Mouse (Mus musculus): ENCODE measurements around the gene Bahcc1.

Gene Bahcc1

DNA sequence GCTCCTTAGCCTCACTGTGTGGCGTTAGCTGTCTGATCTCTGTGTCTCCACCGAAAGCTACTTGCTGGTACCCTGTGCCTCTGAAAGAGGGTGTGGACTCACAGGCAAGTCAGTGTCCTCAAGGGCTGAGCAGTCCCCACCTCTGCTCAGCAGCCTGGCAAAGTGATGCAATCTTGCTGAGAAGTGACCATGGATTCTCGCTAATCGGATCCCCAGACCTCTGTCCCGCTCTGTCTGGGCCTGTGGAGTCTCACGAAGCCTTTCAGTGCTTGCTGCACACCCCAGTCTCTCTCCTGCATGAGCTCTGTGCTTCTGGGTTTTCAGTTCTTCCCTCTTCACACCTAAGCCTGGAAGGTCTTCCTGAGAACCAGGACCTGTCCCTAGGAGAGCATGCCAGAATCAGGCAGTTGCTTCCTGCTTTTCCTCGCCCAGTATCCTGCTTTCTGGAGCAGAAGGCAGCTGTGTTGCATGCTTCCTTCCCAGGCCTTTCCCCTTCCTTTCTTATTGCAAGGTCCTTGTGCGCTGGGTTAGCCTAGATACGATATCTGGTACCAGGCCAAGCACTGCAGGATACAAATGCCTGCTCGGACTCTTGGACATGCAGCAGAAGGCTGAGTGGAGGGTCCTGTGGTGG is 15.5 kb downstream of the Bahcc1 start:
- DNase-seq = no peak

DNA sequence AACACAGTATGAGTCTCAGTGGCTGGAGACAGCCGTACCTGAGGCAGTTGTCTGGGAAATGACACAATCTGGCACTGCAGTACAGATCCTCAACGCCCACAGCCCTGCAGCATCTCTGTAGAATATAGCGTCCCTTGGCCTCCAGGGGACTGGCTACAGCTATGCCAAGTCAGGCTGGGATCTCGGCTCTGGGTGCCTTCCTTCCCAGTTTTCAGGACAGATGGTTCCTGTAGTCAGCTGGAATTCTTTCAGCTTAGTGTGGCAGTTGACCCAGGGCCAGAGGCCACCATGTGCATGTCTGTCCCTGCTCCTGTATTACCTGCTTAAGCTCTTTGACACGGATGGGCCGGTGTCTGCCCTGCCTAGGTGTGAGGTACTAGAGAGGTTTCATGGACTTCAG is 16.2 kb downstream of the Bahcc1 start:
- DNase-seq = no peak

DNA sequence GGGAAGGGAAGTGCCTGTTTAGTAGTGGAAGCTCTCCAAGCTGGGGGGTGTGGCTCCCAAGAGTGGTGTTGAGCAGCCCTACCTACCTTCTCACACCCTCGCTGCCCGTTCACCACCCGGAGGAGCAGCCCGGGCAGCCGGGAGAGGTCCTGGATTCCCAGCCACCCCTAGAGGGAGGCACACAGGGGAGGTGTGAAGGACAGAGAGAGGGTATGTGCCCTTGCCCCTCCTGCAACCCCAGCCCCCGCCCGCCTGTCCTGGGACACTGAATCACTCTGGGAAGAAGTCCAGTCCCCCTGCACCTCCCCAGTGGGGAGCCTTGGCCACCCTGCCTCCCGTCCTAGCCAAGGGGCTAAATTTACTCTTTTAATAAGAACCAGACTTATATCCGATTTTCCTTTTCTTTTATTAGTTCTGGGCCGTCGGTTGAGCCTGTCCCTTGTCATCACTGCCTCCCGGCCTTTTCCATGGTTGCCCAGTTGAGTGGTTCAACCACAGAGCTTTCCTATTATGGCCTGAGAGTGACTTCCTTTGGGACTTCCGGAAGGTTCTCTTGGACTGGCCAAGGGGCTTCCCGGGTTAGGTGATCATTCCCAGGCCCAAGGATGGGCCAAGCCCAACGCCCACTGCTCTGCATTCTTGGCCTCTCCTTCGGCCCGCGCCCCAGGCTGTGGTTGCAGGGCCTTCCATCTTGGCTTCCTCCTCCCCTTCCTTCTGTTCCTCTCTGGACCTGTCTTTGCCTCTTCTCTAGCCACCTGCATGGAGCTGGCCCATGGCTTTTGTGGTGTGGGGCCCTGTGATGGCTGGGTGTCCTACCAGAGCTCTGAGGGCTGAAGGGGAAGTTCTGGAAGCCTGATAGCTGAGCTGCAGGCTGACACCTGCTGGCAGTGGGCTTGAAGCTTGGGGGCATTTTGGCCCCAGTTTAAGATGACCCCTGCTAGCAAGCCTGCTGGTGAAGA is 18.5 kb downstream of the Bahcc1 start:
- no peak for DNase-seq

DNA sequence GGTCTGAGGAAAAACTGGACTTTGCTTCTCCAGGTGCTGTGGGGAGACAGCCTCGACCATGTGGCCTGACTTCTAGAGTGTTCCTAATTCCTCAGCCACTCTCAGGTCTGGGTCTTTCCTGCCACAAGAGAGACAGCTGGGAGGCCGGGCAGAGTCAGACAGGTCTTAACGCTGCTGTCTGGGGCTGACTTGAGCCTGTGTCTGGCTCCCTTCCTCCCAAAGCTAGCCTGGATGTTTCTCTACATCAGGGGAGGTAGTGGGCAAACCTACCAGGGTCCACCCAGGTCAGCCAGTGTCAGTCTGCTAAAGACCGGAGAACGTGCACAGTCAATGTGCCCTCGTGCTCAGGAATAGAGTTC is 19.2 kb downstream of the Bahcc1 start:
- no peak for DNase-seq

DNA sequence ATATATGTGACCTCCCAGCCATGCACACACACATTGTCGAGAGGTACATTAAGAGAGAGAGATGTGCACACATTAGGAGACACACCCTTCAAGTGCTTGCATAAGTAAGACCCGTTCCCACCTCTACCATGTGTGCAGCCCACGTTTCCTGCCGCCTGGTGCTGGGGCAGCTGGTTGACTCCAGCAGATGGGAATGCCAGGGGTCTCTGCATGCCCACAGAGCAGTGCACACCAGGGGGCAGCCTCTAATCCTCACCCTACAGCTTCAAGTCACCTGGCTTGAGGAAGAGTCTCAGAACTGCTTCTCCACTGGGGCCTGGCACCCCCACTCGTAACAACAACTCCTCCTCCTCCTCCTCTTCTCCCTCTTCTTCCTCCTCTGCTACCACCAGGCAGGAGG is 19.7 kb downstream of the Bahcc1 start:
- no peak for DNase-seq

DNA sequence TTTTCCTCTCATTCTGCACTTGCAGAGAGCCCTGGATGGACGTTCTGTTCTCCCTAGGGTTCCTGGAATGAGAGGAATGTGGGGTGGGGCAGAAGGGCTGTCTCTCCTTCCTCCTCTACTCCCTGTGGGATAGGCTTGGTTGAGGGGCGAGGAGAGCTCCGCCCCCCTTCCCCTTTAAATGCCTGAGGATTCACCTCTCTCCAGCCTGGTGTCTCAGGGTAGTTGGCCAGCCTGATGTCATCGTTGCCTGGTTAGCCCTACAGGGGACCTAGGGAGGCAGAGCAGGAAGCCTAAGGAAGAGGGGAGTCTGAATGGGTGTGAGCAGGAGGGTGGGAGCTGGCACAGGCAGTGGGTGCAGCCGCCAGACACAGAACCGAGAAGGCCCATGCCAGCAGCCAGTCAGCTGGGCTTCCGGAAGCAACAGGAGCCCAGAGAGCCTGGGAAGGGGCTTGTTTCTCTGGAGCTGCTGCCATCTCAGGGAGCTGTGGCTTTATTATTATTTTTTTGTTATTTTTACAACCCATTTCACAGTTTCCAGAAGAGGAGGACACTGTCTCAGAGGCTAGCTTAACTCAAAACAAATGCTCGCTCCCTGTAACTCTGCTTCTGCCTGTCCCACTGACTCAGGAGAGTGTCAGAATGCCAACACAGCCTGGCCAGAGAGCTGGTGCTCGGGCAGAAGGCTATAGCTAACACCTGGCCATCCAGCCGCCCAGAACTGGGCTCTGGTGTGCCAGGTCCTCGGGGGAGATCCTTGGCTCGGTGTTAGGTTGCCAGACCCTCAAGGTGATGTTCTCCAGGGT is 20.3 kb downstream of the Bahcc1 start:
- peak; percentile 63 for DNase-seq

DNA sequence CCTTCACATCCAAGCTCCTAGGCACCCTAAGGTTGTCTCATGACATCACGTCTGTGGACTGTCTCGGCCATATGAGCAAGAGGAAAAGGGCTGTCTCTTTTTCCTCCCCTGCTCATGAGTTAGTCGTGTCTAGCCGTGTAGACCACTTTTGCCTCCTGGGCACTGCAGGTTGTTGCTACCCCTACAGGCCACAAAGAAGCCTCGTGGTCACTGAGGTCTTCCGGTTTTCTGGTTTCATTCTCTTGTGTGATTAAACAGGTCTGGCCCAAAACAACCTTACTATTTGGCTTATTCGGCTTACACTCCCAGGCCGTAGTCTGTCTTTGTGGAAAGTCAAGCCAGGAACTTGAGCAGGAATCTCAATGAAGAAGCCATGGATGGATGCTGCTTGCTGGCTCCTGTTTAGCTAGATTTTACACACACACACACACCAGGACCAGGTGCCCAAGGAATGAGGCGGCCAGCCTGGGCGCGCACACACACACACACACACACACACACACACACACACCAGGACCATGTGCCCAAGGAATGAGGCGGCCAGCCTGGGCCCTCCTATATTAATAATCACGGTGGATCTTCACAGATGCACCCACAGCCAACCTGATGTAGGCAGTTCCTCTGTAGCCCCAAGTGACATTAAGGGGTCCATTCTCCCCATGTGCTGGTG is 21.0 kb downstream of the Bahcc1 start:
- no peak for DNase-seq

DNA sequence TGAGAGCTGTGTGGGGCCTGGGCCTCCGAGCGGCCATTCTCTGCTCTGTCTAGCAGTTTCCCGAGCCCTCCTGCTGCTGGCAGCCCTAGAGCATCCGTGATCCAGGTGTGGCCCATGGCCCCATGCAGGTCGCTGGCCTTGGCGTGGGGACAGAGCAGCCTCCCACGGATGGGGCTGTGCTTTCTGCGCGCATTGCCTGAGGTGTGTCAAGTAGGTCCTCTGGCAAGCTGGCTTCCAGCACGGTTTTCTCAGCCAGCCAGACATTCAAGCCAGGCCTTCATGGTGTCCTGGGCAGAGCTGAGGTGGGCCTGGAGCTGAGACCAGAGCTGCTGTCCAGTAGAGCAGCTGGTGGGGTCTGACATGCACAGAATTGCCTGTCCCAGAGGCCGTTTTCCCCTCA is 21.7 kb downstream of the Bahcc1 start:
- DNase-seq = no peak

DNA sequence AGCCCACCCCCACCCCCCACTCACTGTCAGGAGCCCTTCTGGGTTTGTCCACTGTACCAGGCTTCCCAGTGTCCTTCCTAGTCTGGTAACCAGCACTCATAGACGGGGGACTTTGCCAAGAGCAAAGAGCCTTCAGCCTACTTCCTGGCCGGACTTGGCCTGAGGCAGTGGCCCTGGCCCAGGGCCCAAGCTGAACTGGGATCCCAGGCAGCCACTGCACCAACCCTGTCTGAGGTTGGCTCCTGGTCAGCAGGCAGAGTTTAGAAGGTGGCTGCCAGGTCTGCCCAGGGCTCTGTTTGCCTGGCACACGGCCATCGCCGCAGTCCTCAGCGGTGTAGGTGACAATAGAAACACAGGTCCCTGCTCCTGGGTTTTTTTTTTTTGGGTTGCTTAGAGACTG is 22.3 kb downstream of the Bahcc1 start:
- DNase-seq = peak; percentile 89

DNA sequence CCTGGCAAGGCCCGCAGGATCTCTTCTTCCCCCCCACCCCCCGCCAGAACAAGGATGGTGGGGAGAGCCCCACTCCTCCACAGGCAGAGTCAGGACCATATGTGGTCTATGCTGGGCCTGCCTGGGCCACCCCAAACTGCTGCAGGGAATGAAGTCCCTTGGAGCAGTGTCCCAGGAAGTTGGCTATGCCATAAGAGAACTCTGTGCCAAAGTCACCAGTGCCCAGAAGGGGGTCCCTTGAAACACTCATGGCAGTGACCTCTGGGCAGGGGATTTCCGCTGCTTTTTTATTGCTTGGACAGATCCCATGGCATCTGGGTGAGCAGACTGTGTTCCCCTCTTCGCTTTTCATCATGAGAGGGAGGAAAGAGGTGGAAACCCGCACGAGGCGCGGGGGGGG is 22.8 kb downstream of the Bahcc1 start:
- no peak for DNase-seq

DNA sequence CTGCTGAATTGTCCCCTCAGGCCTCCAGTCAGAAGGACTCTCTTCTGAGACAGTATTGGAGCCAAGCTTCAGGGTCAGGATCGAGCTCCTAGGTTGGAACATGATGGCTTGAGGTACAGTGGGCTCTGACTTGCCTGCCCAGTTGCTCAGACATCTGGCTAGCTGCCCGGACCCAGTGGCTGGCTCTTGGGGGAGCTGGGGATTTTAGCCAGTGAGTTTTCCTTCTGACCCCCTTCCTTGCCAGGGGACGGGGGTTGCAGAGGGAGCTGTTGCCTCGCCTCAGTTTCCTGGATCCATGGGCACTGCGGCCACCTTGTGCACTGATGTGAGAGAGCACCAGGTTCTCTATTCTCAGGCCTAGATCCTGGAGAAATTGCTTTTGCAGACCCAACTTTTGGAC is 23.4 kb downstream of the Bahcc1 start:
- DNase-seq = no peak

DNA sequence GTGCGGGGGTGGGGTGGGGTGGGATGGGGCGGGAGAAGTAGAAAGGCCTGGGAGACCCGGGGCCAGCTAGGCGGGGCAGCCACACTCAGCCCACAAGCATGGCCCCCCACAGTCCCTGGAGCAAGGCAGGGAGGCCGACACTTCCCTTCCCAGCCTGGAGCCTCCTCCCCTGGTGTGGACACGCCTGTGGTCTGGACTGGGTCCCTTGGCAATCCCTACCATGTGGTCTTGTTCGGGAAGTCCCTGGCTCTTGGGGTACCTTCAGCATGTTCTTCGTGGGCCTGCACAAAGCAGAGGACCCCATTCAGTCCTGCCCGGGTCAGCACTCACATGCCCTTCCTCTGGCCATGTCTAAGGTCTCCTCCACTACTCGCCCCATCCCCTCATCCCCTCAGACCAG is 23.8 kb downstream of the Bahcc1 start:
- DNase-seq = no peak

DNA sequence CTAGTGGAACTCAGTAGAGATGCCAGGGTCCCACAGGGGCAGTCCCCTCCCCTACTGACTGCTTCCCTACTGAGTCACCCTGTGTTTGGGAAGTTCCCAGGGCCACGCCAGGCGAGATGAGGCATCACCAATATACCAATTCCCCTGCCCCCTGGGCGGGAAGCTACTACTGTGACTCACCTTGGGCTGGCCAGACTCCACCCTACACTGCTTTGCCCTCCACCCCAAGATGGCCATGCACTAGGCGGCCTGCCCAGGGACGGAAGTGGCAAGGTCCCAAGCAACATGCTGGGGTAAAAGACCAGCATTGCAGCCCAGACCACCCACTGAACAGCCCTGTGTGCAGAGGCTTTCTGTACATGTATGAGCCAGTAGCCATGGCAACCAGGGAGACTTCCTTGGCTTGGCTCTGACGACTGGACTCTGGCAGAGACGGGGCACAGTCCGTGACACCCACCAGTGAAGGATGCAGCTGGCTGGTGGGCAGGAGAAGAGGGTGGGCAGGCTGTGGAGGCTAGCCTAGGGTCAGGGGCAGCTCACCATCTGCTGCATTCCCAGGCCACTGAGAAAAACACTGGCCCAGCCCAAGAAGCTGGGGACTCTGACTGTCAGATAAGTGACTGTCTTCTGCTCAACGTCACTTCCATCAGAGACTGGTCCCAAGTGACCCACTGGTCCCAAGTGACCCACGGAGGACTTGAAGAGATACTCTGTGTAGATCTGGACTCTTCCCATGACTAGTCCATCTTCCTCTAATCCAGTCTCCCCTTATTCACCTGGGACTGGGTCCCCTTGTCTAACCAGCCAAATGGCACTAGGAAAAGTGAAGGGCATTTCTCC is 24.5 kb downstream of the Bahcc1 start:
- DNase-seq = no peak

DNA sequence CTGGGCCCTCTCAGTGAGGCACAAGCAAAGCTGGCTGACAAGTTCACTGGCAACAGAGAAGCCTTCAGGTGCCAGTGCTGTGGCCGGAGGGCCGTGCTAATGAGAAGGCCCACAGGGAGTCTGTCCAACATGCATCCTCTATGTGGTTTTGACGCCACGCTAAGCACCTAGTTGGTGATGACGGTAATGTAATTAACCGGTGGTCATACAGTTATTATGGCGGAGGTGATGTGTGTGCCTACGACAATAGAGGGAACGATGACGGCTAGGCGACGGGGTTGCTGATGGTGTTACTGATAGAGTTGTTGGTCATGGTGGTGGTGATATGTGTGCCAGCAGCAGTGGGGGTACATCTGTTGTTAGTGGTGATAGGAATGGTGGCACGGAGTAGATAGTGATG is 25.2 kb downstream of the Bahcc1 start:
- no peak for DNase-seq

DNA sequence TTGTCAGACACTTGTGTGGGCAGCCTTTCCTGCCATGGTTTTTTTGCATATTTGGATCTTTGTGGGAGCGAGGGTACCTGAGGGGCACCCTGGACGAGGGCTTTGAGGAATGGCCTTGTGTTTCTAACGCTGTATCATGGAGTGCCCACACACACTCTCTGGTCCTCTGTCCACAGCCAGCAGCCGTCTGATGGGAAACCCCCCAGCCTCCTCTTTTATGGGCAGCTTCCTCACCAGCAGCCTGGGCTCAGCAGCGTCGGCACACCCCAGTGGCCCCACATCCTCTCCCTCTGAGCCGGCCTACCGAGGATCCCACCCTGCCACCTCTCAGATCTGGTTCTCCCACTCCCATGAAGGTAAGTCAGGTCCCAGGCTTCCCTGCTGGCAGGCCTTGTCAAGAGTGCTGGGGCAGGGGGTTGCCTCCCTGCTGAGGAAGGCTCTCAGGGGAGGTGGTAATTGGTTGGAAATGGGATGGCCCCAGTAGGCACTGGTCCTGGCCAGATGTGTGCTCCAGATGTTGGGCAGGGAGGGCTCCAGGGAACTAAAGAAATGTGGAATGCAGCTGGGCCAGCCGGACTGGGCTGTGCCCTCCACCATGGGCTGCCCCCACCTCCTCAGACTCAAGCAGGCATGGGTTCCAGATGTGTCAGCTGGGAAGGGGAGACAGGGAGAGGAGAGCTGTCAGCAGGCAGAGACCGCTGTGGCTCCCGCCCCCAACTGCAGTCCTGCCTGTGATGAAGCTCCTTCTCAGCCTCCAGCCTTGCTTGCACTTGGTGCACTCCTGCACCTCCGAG is 26.3 kb downstream of the Bahcc1 start:
- DNase-seq = no peak

DNA sequence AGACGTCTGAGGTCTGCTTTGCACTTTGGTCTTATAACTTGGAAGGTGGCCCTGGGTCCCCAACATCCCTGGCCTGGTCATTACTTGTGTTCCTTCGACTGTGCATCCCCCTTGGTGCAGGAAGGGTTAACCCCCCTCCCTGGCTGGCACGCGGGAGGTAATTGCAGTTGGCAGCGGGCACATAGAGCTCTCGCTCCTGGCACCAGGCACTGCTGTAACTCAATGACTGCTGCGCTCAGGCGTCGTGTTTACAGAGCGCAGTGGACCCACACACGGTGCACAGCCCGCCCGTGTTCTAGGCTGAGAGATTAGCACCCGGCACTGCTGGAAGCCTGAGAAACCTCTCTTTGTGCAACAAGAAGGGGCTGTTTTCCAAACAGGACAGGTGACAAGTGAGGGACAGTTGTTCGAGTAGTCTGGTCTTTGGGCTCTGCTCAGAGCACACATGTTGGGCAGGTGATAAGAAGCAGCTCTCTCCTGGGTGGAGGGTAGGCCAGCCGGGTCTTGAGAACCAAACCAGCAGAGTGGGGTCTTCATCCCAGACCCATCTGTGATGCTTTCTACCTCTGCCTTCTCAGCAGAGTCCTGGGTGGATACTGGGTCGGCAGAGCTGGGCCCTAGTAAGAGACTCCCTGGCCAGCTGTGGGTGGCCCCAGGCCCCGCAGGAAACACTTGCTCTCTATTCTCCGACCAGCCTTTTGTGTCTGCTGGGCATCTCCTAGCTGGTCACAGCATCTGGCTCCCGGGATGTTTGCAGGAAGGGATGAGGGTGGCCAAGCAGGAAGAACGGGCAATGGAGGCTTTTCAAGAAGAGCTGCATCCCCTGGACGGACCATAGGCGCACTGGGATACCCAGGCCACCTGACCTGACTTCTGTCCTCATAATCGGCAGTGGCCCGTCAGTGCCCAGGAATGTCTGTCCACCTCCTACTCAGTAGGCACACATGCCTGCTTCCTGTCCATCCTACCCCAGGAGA is 27.3 kb downstream of the Bahcc1 start:
- peak; percentile 78 for DNase-seq

DNA sequence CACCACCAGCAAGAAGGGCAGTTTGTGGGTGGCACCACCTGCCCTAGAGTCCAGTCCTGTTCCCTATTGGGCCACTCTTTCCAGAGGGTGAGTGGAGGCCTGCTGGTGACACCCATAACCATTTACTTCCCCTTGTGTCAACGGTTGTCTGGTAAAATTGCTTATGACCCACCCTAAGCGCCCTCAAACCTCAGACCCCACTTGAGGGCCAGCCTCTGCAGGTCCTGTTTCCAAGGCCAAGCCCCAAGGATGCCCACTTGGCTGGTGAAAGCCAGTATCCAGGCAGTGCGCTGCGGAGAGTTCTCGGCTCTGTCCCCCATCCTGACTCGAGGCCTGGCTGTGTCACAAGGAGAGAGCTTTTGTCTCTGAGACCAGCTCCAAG is 28.0 kb downstream of the Bahcc1 start:
- DNase-seq = no peak

DNA sequence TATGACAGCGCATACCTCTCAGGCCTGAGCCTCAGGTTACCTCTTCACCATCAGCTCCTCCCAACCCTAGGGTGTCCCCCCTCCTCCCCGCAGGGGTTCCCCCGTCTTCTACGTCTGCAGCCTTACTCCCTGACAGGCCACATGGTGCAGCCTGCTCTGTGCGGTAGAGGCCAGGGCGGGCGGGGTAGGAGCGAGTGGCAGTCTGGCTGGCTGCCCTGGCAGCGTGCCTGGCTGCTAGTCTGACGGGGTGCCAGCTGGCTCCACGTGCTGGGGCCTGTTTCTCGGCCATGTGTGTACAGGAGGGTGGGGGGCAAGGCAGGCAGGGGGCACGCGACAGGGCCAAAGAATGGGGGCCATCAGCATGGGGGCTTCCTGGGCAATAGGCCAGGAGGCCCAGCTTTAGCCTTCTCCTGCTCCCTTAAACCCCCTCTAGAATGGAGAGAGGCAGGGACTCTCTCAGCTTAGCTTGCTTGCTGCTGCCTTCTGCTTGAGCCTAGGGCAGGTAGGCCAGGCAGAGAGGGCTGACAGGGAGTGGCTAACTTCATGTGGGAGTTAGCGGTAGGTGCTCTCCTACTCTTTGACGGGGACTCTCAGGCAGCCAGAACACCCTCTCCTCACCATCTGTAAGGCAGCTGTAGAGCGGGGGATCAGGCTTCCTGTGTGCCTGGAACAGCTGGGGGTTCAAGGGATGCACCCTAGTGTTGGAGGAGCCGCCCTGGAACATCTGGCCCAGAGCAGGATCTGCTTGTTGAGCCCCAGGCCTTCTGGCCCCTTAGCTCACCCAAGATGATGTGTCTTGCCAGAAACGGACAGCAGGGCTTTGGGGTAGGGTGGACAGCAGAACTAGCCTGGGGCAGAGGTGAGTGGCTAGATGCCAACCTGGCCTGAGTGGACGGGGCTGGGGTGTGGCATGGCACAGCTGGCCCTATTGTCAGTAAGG is 28.9 kb downstream of the Bahcc1 start:
- peak; percentile 98 for DNase-seq

DNA sequence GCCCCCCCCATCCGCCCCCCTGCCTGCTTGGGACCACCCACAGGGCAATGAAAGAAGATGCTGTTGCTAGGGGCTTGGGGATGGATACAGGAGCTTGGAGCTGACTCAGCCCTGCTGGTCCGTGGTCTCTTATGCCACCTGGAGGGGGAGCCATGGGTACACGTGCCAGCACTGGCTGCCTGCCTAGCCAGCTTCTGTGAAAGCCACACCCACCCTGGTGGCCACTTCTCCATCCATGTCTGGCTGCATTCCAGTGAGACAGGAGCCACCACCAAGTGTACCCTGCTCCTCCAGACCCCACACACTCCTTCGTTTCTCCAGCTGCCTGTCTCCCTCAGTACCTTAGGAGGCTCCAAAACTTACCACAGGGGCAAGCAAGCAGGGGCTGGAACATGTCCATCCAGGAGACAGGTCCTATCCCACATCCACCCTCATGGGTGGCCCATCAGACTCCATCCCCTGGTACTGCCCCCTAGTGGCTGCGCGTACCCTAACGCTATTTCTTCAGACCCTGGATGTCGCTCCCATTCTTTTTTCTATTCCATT is 29.7 kb downstream of the Bahcc1 start:
- peak; percentile 91 for DNase-seq

All from kidney, adult 18-20 months (tissue).